Mouse (Mus musculus) lung, postnatal 0 days (tissue): Measurements from ENCODE around the gene Ift43. TPM values are rescaled to one million over a fixed set of nuclear protein-coding genes. Genes with fewer than 3 reads are reported as not detected.

Source experiments
- ATAC-seq: fragments of 200-750 bp; cut with Nextera tagmentation; 2 replicates; pipeline ENCODE4 v1.8.0; 2017; ENCODE audit warnings: moderate library complexity
- DNase-seq: peaks from one replicate; pipeline ENCODE4 v3.0.0-alpha.2; 2016; ENCODE audit warnings: low spot score
- H3K27ac ChIP-seq: fragments of 300-500 bp; sonication (generic); 2 replicates; pipeline ENCODE4 v1.5.1; 2014; ENCODE audit warnings: antibody characterized with exemption, mild to moderate bottlenecking, low read length, mixed read lengths
- H3K27me3 ChIP-seq: fragments of 300-500 bp; sonication (generic); replicated peaks from 2 replicates; pipeline ENCODE4 v1.6.1; 2014; ENCODE audit warnings: low read length, mixed read lengths; ENCODE audit not compliant: insufficient read depth
- H3K36me3 ChIP-seq: fragments of 300-500 bp; sonication (generic); 2 replicates; pipeline ENCODE4 v1.6.1; 2014; ENCODE audit warnings: low read length, mixed read lengths; ENCODE audit not compliant: insufficient read depth
- H3K4me1 ChIP-seq: fragments of 300-500 bp; sonication (generic); 2 replicates; pipeline ENCODE4 v1.6.1; 2014; ENCODE audit warnings: antibody characterized with exemption, low read depth, low read length, mixed read lengths; ENCODE audit not compliant: insufficient read depth
- H3K4me2 ChIP-seq: fragments of 300-500 bp; sonication (generic); replicated peaks from 2 replicates; pipeline ENCODE4 v1.6.1; 2014; ENCODE audit warnings: low read depth, mild to moderate bottlenecking, low read length, moderate library complexity, mixed read lengths
- H3K4me3 ChIP-seq: fragments of 300-500 bp; sonication (generic); 2 replicates; pipeline ENCODE4 v1.5.1; 2014; ENCODE audit warnings: low read depth, low read length
- H3K9ac ChIP-seq: fragments of 300-500 bp; sonication (generic); replicated peaks from 2 replicates; pipeline ENCODE4 v1.6.1; 2014; ENCODE audit warnings: low read depth, mild to moderate bottlenecking
- H3K9me3 ChIP-seq: fragments of 300-500 bp; sonication (generic); 2 replicates; pipeline ENCODE4 v1.6.1; 2016; ENCODE audit warnings: low read length, mixed read lengths
- CTCF ChIP-seq: IDR thresholded peaks from 2 replicates; pipeline ENCODE4 v1.5.1; 2016; ENCODE audit warnings: antibody characterized with exemption, mild to moderate bottlenecking
- EP300 ChIP-seq: IDR thresholded peaks from 2 replicates; pipeline ENCODE4 v1.6.1; 2016; ENCODE audit warnings: antibody characterized with exemption, mild to moderate bottlenecking, control low read depth
- WGBS: fragments of 180-500 bp; shearing (Covaris S2); extraction: QIAGEN DNeasy Blood & Tissue Kit; methylation state at CpG from one replicate; pipeline ENCODE4 v1.1.7; 2014; 5-methylcytosine and 5-hydroxymethylcytosine counted together
- polyA plus RNA-seq: library from polyadenylated mRNA; unstranded; fragments of >200 nt; fragmentation: Nextera tagmentation; extraction: Ambion mirVana; gene quantifications from 2 replicates; pipeline ENCODE4 v1.2.1, GENCODE M21; 2015

Ift43 gene
- polyA plus RNA-seq, 1 experiment from 2014 or later: 127 TPM

DNA sequence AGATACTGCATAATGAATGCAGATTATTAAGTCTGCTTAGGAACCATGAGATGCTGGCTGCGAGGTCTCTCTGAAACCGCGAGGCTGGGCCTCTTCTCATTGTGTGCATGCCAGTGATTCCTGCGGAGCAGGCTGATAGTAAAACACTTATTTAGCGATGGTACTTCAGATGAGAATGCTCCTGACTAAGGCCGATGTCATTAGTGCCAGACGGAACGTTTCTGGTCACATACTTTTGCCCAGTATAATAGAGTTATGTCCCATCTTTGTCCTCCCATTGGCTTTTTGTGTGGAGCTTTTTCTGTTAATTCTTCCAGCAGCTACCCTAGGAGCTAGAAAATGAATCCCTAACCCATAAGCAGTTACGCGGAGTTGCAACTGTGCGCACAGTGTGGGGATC is 15.4 kb downstream of the Ift43 start:
- H3K27me3 ChIP-seq: no peaks in the 10 kb centered on the region
- 74% methylated on average over 11 of the region's 11 CpGs for WGBS
- no peaks in the 10 kb centered on the region for H3K36me3 ChIP-seq
- H3K9me3 ChIP-seq: no peaks in the 10 kb centered on the region
- H3K27ac ChIP-seq: no peak overlapping the region
- ATAC-seq (peak; percentile 75), DNase-seq (peak; percentile 16)
- no peak overlapping the region for H3K4me3 ChIP-seq
- H3K4me1 ChIP-seq: no peaks in the 10 kb centered on the region
- TF ChIP-seq EP300 (peak; percentile 36; the same call in 1 of the 2 replicates), CTCF (no peak)
- no peak overlapping the region for H3K4me2 ChIP-seq
- no peak overlapping the region for H3K9ac ChIP-seq

GRCm38 (mm10) chr12:86100711-86101110 is 18.4 kb downstream of the Ift43 start:
- TF ChIP-seq CTCF: no peak
- no peak for TF ChIP-seq EP300
- H3K27ac ChIP-seq: no peak overlapping the region

GRCm38 (mm10) chr12:86102686-86103085 is 20.3 kb downstream of the Ift43 start:
- TF ChIP-seq EP300 (no peak), CTCF (no peak)
- Histone ChIP-seq H3K4me2 (no peak overlapping the region), H3K27ac (no peak overlapping the region), H3K36me3 (0 out of 2 replicates have a peak, but pooled peaks cover 3% of the 10 kb centered on the region), H3K4me3 (no peak overlapping the region), H3K9me3 (no peaks in the 10 kb centered on the region), H3K4me1 (peaks cover 6% of the 10 kb centered on the region; the same call in 1 of the 2 replicates), H3K9ac (no peak overlapping the region), H3K27me3 (no peaks in the 10 kb centered on the region)
- ATAC-seq (no peak), DNase-seq (no peak)
- WGBS: 78% methylated on average over 8 of the region's 8 CpGs

More at GRCm38 (mm10) chr12:86100711-86101110, 18.4 kb downstream of the Ift43 start:
- no peak overlapping the region for H3K4me2 ChIP-seq
- no peak for ATAC-seq
- no peaks in the 10 kb centered on the region for H3K27me3 ChIP-seq
- no peak overlapping the region for H3K9ac ChIP-seq
- H3K36me3 ChIP-seq: 0 out of 2 replicates have a peak, but pooled peaks cover 1% of the 10 kb centered on the region
- H3K4me1 ChIP-seq: peaks cover 6% of the 10 kb centered on the region; the same call in 1 of the 2 replicates
- no peaks in the 10 kb centered on the region for H3K9me3 ChIP-seq
- 91% methylated on average over 3 of the region's 3 CpGs for WGBS
- no peak overlapping the region for H3K4me3 ChIP-seq
- no peak for DNase-seq

DNA sequence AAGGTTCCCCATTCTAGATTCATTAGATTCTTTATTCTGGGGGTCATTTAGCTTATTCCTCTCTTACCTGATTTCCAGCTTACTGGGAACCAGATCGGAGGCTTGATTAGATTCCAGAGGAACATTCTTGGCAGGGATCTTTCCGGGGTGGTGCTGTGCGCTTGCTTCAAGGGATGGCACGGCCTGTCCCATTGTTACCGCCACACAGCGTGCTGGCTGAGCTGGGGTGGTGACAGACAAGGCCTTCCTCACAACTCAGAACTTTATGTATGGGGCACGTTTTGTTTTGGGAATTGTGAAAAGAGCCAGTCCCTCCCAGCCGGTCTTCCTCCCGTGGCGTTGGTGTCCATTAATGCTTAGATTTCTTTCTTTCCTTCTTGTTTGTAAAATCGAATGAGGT is 21.1 kb downstream of the Ift43 start:
- 0 out of 2 replicates have a peak, but pooled peaks cover 3% of the 10 kb centered on the region for H3K36me3 ChIP-seq
- H3K4me2 ChIP-seq: no peak overlapping the region
- peak; percentile 31 for DNase-seq
- no peaks in the 10 kb centered on the region for H3K27me3 ChIP-seq
- no peaks in the 10 kb centered on the region for H3K9me3 ChIP-seq
- peak; percentile 32; the same call in 1 of the 2 replicates for ATAC-seq
- 37% methylated on average over 11 of the region's 11 CpGs for WGBS
- no peak overlapping the region for H3K9ac ChIP-seq
- no peak overlapping the region for H3K4me3 ChIP-seq
- peaks cover 6% of the 10 kb centered on the region; the same call in 1 of the 2 replicates for H3K4me1 ChIP-seq
- H3K27ac ChIP-seq: peak overlapping the region; percentile 72
- no peak; the same call in 1 of the 2 replicates for TF ChIP-seq EP300
- TF ChIP-seq CTCF: no peak

- H3K36me3 ChIP-seq: 0 out of 2 replicates have a peak, but pooled peaks cover 3% of the 10 kb centered on the region
- TF ChIP-seq CTCF (no peak), EP300 (no peak)
- DNase-seq: no peak
- ATAC-seq: peak; percentile 28
- peaks cover 6% of the 10 kb centered on the region; the same call in 1 of the 2 replicates for H3K4me1 ChIP-seq
- H3K4me3 ChIP-seq: no peak overlapping the region
- WGBS: 29% methylated on average over 8 of the region's 8 CpGs
- H3K4me2 ChIP-seq: no peak overlapping the region
- H3K9ac ChIP-seq: no peak overlapping the region
- H3K27ac ChIP-seq: peak overlapping the region; percentile 72
- no peaks in the 10 kb centered on the region for H3K9me3 ChIP-seq
- H3K27me3 ChIP-seq: no peaks in the 10 kb centered on the region
These were observed 21.5 kb downstream of the Ift43 start for GRCm38 (mm10) chr12:86103852-86104251.

- H3K27ac ChIP-seq: peak overlapping the region; percentile 72
- H3K4me2 ChIP-seq: no peak overlapping the region
- no peak overlapping the region for H3K9ac ChIP-seq
- H3K4me1 ChIP-seq: peaks cover 6% of the 10 kb centered on the region; the same call in 1 of the 2 replicates
- H3K9me3 ChIP-seq: no peaks in the 10 kb centered on the region
- no peaks in the 10 kb centered on the region for H3K27me3 ChIP-seq
- ATAC-seq: peak; percentile 89
- TF ChIP-seq CTCF: no peak
- TF ChIP-seq EP300: no peak
- peak; percentile 82 for DNase-seq
- 0 out of 2 replicates have a peak, but pooled peaks cover 3% of the 10 kb centered on the region for H3K36me3 ChIP-seq
- 24% methylated on average over 11 of the region's 11 CpGs for WGBS
- H3K4me3 ChIP-seq: no peak overlapping the region
These were observed 22.0 kb downstream of the Ift43 start for GRCm38 (mm10) chr12:86104297-86104696.
